Mouse (Mus musculus) layer of hippocampus, adult 2 months (tissue): ENCODE measurements around the gene Gtf3c5. TPM values are rescaled to one million over a fixed set of nuclear protein-coding genes. Genes with fewer than 3 reads are reported as not detected.

Experiments used
- DNase-seq, 2 experiments: peaks; one replicate each; pipeline ENCODE4 v3.0.0; 2022; ENCODE audit warnings: low spot score in 2 of 2
- H3K27ac ChIP-seq: fragments of 200-600 bp; 2 replicates; pipeline ENCODE4 v1.8.1; 2022
- H3K4me3 ChIP-seq: fragments of 200-600 bp; 2 replicates; pipeline ENCODE4 v1.8.1; 2022; ENCODE audit warnings: mild to moderate bottlenecking
- CTCF ChIP-seq: fragments of 200-600 bp; conservative IDR thresholded peaks from 2 replicates; pipeline ENCODE4 v1.8.1; 2022; ENCODE audit warnings: antibody characterized with exemption, mild to moderate bottlenecking, moderate library complexity
- total RNA-seq, 2 experiments: library from RNA; stranded (reverse); gene quantifications; 2 replicates each; pipeline ENCODE4 v1.2.3; 2021

Gtf3c5 gene
- total RNA-seq, 2 experiments from 2014 or later, result 18.2 to 20.7 TPM

GRCm38 (mm10) chr2:28617498-28618486 is 34.2 kb upstream of the Gtf3c5 start:
- no peak for DNase-seq

DNA sequence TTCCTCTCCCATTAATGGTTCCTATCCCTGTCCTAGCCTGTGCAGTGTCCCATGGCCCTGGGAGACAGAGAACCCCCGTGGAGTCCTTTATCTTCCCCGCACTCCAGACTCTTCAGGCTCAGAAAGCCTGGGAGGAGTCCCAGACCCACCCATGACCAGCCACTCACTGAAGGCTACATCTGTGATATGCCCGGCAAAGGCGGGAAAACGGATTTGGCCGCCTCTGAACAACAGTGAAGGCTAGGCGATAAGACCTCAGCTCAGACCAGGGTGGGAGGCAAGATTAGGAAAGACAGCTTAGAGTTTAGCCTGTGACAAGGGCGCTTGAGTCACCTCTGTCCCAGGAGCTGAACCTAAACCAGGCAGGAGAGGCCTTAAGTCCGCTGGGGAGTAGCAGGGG is 33.3 kb upstream of the Gtf3c5 start:
- Histone ChIP-seq H3K27ac (no peak overlapping the region), H3K4me3 (no peak overlapping the region)
- no peak for TF ChIP-seq CTCF
- no peak for DNase-seq

More at GRCm38 (mm10) chr2:28617498-28618486, 34.2 kb upstream of the Gtf3c5 start:
- no peak for TF ChIP-seq CTCF
- Histone ChIP-seq H3K4me3 (no peak overlapping the region), H3K27ac (no peak overlapping the region)

- H3K27ac ChIP-seq, result no peak overlapping the region
- DNase-seq, result no peak
- H3K4me3 ChIP-seq, result no peak overlapping the region
- peak; percentile 60 for TF ChIP-seq CTCF
Observed at GRCm38 (mm10) chr2:28616358-28616757, 32.8 kb upstream of the Gtf3c5 start.

DNA sequence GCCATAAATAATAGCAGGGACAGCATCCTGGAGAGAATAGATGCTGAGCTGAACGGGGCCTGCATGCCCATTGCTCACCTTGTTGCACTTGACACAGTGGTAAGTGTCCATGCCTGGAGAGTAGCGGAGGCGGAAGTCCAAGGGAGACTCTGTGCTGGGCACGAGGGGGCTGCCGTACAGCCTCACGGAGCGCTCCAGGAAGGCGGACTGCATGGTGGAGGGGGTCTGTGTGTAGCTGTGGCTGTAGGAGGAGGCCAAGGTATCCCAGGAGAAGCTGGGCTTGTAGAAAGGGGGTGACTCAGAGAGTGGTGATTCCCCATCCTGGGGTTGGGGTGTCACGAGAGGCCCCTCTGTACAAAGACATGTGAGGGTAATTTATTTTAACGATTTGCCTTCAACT is 30.0 kb upstream of the Gtf3c5 start:
- no peak overlapping the region for H3K4me3 ChIP-seq
- no peak overlapping the region for H3K27ac ChIP-seq
- no peak for TF ChIP-seq CTCF
- no peak for DNase-seq

DNA sequence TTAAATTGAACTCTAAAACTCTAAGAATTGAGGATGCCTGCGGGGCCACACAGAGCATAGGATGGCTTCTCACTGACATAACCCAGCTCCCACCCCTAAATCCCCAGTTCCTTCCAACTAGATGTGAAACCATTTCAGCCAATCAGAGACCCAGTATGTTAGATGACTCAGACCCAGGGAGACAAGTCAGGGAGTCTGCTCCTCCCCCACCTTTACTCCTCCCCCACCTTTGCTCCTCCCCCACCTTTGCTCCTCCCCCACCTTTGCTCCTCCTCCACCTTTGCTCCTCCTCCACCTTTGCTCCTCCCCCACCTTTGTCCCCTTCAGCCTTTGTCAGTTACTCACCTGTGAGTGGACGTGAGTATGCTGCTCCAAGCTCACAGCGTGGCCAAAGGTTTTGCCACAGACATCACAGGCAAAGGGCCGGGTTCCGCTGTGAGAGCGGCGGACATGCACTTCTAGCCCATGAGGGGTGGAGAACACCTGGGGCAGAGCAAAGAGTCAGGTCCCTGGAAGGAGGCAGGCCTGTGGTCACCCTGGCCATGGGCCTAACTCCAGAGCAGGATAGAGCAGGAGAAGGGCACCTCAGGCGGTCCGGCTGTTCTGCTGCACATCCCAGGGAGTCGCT is 29.0 kb upstream of the Gtf3c5 start:
- TF ChIP-seq CTCF, result no peak
- Histone ChIP-seq H3K4me3 (no peak overlapping the region), H3K27ac (no peak overlapping the region)
- DNase-seq, result no peak

DNA sequence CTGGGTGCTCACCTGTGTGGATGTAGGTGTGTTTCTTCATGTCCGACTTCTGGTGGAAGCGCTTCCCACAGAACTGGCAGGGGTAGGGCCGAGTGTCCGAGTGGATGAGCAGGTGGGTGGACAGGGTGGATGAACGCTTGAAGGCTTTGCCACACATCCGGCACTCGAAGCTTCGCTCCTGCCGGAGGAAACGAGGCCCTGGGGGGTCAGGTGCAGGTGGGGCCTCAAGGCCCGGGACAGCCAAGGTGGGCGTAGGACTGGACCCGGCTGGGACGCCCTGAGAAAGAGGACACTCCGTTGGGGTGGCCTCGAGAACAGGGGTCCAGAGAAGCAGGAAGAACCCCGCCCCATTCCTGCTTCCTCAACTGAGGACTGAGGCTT is 27.8 kb upstream of the Gtf3c5 start:
- Histone ChIP-seq H3K27ac (no peak overlapping the region), H3K4me3 (no peak overlapping the region)
- DNase-seq, result no peak
- no peak for TF ChIP-seq CTCF

DNA sequence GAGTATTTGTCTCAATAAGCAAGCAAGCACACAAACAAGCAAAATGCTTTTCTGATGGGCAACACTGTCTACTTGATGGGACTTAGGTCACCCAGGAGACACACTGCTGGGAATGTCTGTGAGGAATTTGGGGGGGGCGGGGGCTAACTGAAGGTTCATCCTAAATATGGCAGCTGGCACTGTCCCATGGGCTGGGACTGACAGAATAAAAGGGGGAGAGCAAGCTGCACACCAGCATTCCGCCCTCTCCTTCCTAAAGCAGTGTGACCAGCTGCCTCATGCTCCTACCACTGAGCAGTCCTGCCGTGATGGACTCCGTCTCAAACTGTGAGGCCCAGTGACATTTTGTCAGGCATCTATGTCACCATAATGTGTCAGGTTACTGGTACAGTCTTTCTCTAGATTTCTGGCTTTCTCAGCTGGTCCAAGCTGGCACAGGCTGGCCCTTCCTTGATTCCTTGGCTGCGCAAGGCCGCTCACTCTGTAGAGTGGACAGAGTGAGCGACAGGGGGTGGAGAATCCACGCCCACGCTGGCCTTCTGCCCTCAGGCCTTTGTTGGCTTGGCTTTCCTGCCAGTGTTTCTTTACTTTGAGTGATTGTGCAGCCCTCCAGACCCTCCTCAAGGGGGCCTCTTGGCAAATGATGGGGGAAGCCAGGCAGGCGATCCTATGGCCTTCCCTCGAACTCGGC is 27.3 kb upstream of the Gtf3c5 start:
- Histone ChIP-seq H3K27ac (no peak overlapping the region), H3K4me3 (no peak overlapping the region)
- TF ChIP-seq CTCF, result no peak
- DNase-seq, result no peak

DNA sequence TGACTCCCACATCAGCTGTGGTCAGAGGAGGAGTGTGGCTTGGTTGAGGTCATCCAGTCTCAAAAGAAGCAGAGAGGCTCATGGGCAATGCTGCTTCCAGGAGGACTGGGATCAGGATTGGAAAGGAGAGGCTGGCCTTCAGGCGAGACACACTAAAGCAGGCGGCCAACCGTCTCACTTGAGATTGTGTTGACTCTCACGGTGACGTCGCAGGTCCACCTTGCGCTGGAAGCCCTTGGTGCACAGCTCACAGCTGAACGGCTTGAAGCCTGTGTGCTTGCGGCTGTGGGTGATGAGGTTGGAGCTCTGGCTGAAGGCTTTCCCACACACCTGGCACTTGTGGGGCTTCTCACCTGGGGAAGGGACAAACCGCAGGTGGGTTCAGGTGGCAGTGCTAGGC is 26.3 kb upstream of the Gtf3c5 start:
- no peak for DNase-seq
- Histone ChIP-seq H3K4me3 (no peak overlapping the region), H3K27ac (no peak overlapping the region)
- no peak for TF ChIP-seq CTCF

DNA sequence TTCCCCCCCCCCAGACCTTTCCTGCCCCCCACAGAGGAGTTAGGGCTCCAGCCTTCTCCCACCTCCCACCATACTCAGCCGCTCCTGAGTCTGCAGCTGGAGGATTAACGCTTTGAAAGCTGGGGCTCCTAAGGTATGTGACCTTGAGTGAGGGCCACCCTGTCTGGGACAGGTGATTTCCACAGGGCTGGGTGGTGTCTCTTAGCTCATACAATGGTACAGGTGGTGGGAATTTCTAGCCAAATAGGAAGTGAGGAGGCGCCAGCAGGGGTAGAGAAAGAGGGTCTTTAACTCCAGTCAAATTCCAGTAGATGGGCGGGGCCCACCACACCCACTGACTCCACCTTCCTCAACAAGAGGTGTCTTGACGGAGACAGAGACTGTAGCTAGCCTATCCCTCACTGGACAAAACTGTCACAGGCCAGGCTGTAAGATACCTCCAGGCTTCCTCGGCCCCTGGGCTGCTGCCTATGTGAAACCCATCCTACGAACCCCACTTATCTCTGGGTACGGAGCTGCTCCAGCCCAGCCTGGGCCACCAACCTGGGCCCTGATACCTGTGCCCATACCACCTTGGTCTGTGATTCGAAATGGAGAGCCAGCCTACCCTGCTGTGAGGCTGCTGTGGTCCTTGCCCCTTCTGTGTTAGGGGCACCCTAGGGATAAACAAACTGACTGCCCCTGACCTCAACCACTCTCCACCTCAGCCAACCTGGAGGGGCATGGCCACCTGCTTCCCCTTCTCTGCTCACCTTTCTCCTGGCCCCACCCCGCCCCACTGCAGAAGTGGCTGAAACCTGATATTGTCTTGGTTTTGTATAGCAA is 24.0 kb upstream of the Gtf3c5 start:
- no peak for DNase-seq
- H3K4me3 ChIP-seq, result no peak overlapping the region
- TF ChIP-seq CTCF, result no peak
- no peak overlapping the region for H3K27ac ChIP-seq

GRCm38 (mm10) chr2:28606601-28607340 is 23.2 kb upstream of the Gtf3c5 start:
- no peak overlapping the region for H3K4me3 ChIP-seq
- H3K27ac ChIP-seq, result no peak overlapping the region
- TF ChIP-seq CTCF, result peak; percentile 65
- DNase-seq, result no peak

DNA sequence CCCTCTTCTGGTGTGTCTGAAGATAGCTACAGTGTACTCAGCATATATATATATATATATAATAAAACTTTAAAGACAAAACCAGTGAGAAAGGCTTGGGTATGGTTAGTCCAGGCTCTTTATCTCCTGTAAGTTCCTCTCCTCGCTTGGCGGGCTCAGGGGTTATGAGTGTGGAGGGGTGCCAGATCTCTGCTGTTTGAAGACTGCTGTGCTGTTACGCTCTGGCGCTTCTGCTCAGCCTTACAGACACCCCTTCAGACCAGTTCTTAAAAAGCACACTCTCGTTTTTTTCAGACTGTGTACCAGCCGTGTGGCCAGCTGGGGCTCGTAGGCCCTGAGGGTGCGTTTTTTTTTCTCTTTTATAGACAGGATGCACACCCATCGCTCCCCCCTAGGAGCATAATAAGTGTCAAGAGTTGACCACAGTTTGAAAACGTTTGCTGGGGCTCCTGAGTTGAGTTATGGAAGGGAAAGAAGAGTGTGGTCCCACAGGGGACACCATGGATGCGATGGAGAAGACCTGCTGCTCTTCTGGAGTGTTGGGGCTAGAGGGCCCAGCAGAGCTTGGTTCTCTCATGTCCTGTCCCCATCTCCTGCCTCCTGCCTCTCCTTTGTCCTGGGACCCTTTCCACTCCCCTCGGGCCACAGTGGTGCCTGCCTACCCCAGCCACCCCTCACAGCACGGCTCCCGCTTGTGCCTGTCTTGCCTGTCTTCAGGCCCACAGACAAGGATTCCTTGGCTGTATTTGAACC is 22.4 kb upstream of the Gtf3c5 start:
- no peak overlapping the region for H3K27ac ChIP-seq
- H3K4me3 ChIP-seq, result no peak overlapping the region
- no peak for TF ChIP-seq CTCF
- no peak for DNase-seq
